8 mouse cellular contexts compared by ENCODE assay signal in the genomic region with DNA sequence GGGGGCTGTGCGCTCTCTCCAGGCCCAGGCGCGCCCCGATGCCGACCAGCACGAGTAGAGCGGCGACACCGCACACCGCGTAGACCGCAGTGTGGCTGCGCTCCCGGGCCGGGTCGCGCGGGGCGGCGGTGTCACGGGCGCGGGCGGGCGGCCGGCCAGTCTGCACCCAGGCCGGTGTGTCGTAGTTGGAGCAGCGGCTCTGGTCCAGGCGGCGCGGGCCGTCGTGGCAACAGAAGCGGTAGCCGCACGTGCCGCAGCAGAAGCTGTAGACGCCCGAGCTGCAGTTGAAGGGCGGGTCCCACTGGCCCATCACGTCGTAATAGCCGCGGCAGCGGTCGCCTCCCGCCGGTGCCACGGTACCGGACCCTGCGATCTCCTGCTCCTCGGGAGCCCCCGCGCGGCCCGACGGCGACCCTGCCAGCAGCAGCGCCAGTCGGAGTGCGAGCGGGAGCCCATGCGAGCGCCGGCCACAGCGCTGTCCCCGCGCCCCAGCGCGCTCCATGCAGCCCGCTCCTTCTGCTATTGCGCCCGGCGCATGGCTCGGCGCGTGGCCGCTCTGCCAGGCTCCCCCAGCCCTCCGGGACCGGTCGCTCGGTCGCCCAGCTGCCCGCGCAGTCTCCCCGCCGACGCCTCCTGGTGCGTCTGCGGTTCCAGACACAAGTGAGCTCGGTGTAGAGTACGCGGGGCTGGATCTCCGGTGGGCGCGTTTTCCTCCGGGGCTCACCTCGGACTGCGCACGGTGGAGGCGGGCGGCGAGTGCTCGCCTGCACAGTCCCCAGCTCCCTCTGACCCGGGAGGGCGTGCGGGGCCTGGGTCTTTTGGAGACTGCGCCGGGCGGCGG. TPM values are rescaled to one million over a fixed set of nuclear protein-coding genes. Genes with fewer than 3 reads are reported as not detected.
DNase-seq lines count a peak whose midpoint lies in the region; ATAC-seq and TF ChIP-seq lines count a peak whose summit lies in the region.

No protein-coding gene starts in this region.

- TF ChIP-seq CTCF in heart, adult 2 months (IDR thresholded peaks at IDR 0.05): peak; percentile 40

- H3K9ac ChIP-seq in heart, adult 2 months (ENCODE audit: low read depth, low read length): no peak overlapping the region; the same call in 1 of the 2 replicates
- H3K9ac ChIP-seq in ES-E14 (ENCODE audit: insufficient read depth, low read depth, low read length, poor library complexity, severe bottlenecking): peak overlapping the region; percentile 80
- H3K9ac ChIP-seq in hindbrain, embryonic 13.5 days: peak overlapping the region; percentile 66
- H3K9ac ChIP-seq in midbrain, embryonic 11.5 days (ENCODE audit: low read length): peak overlapping the region; percentile 30; the same call in 1 of the 2 replicates

- in situ Hi-C loops in ES-E14 (cut with MboI; ENCODE audit: low sequenced_read_pairs in 2 of 2, unreplicated experiment in 2 of 2): no loop called here

- TF ChIP-seq POLR2A in heart, adult 2 months (IDR thresholded peaks at IDR 0.05; ENCODE audit: insufficient read depth, low read depth, low read length): no peak

- H3K4me2 ChIP-seq in hindbrain, embryonic 13.5 days: peak overlapping the region; percentile 70
- peak overlapping the region; percentile 55 for H3K4me2 ChIP-seq in midbrain, embryonic 11.5 days

- intact Hi-C loops in heart, adult 2 months (cut with DNase I): no loop called here
- intact Hi-C loops in gastrocnemius, postnatal 14 days (cut with DNase I; ENCODE audit: low total_unique reads): no loop called here

- H3K27ac ChIP-seq in heart, adult 2 months: no peak overlapping the region
- H3K27ac ChIP-seq in ES-E14 (ENCODE audit: insufficient read depth, low read depth, low read length, poor library complexity, severe bottlenecking): no peak overlapping the region
- no peak overlapping the region for H3K27ac ChIP-seq in hindbrain, embryonic 13.5 days
- no peak overlapping the region for H3K27ac ChIP-seq in midbrain, embryonic 11.5 days (ENCODE audit: low read depth, low read length)

- no peaks in the 10 kb centered on the region for H3K9me3 ChIP-seq in ES-E14 (ENCODE audit: control insufficient read depth, insufficient read depth, low read depth, low read length)
- no peaks in the 10 kb centered on the region for H3K9me3 ChIP-seq in hindbrain, embryonic 13.5 days
- H3K9me3 ChIP-seq in midbrain, embryonic 11.5 days (ENCODE audit: control insufficient read depth, low read length): no peaks in the 10 kb centered on the region

- peak; percentile 50 for ATAC-seq in hindbrain, embryonic 13.5 days (ENCODE audit: low FRiP score)
- peak; percentile 56 for ATAC-seq in midbrain, embryonic 11.5 days (ENCODE audit: low FRiP score)
- no peak for ATAC-seq in frontal cortex, adult (ENCODE audit: low TSS enrichment)

- peak; percentile 33 to 41 for DNase-seq in heart, adult 2 months
- DNase-seq in heart, adult 11 months: no peak
- DNase-seq in ES-E14 (ENCODE audit: low read depth, low spot score): no peak
- DNase-seq in embryo, embryonic 10 days (ENCODE audit: low spot score): peak; percentile 50
- peak; percentile 92 for DNase-seq in midbrain, embryonic 11.5 days (ENCODE audit: low spot score, missing footprints)
- DNase-seq in gastrocnemius, postnatal 14 days: no peak

- no peak for TF ChIP-seq EP300 in heart, adult 2 months (IDR thresholded peaks at IDR 0.05; ENCODE audit: insufficient read depth, low read depth, low read length)

- no peaks in the 10 kb centered on the region for H3K79me2 ChIP-seq in heart, adult 2 months (replicated peaks; ENCODE audit: control insufficient read depth, insufficient read depth, low read length)

- under 1% methylated on average over 110 of the region's 112 CpGs for WGBS in heart, adult 2 months
- WGBS in hindbrain, embryonic 13.5 days: under 1% methylated on average over 105 of the region's 112 CpGs
- under 1% methylated on average over 103 of the region's 112 CpGs for WGBS in midbrain, embryonic 11.5 days

- H3K4me3 ChIP-seq in heart, adult 2 months: peak overlapping the region; percentile 33
- H3K4me3 ChIP-seq in ES-E14 (ENCODE audit: insufficient read depth in 1 of 2, low read depth in 1 of 2, low read length in 2 of 2, poor library complexity in 1 of 2, severe bottlenecking in 1 of 2): peak overlapping the region; percentile 79 to 81
- H3K4me3 ChIP-seq in hindbrain, embryonic 13.5 days: peak overlapping the region; percentile 48
- H3K4me3 ChIP-seq in midbrain, embryonic 11.5 days (ENCODE audit: low read depth, low read length): peak overlapping the region; percentile 38

- H3K27me3 ChIP-seq in heart, adult 2 months (ENCODE audit: control insufficient read depth, insufficient read depth, low read length): peaks cover 14% of the 10 kb centered on the region
- H3K27me3 ChIP-seq in hindbrain, embryonic 13.5 days: peaks cover 97% of the 10 kb centered on the region
- peaks cover 77% of the 10 kb centered on the region for H3K27me3 ChIP-seq in midbrain, embryonic 11.5 days (ENCODE audit: control insufficient read depth, insufficient read depth, low read length)

- H3K4me1 ChIP-seq in heart, adult 2 months (ENCODE audit: control insufficient read depth, insufficient read depth, low read length): no peaks in the 10 kb centered on the region
- peaks cover 6 to 29% of the 10 kb centered on the region in 2 experiments; a peak in 3 of 4 replicates for H3K4me1 ChIP-seq in ES-E14 (ENCODE audit: control insufficient read depth in 2 of 2, insufficient read depth in 2 of 2, low read length in 2 of 2, poor library complexity in 1 of 2)
- peaks cover 52% of the 10 kb centered on the region for H3K4me1 ChIP-seq in hindbrain, embryonic 13.5 days (replicated peaks)
- peaks cover 30% of the 10 kb centered on the region for H3K4me1 ChIP-seq in midbrain, embryonic 11.5 days (ENCODE audit: control insufficient read depth, insufficient read depth, low read length)

- H3K36me3 ChIP-seq in heart, adult 2 months (ENCODE audit: control insufficient read depth, insufficient read depth, low read length): no peaks in the 10 kb centered on the region
- no peaks in the 10 kb centered on the region for H3K36me3 ChIP-seq in ES-E14 (ENCODE audit: control insufficient read depth, insufficient read depth, low read length, poor library complexity, severe bottlenecking)
- no peaks in the 10 kb centered on the region for H3K36me3 ChIP-seq in hindbrain, embryonic 13.5 days
- no peaks in the 10 kb centered on the region for H3K36me3 ChIP-seq in midbrain, embryonic 11.5 days (ENCODE audit: control insufficient read depth, insufficient read depth, low read length)

TF ChIP-seq in ES-E14, 5 proteins besides CTCF, POLR2A, EP300 and RAD21:
- no peak for TF ChIP-seq CHD2 (IDR thresholded peaks at IDR 0.05; ENCODE audit: low read depth, low read length)

RNA-seq across cellular contexts. Expression of gene Shisa8, which starts 0.5 kb away (rescaled TPM):
- total RNA-seq in heart, adult 2 months (2021): under 1 TPM; 0.13 to 0.23 TPM
- polyA plus RNA-seq in heart, adult 2 months (2012; rRNA removed): 0.15 and 0.21 TPM in 2 replicates
- total RNA-seq in ES-E14 (2012; rRNA removed): 4.1 and 4.3 TPM in 2 replicates
- polyA plus RNA-seq in hindbrain, embryonic 13.5 days (2015; fragmentation: Nextera tagmentation; extraction: Ambion mirVana): 0.93 and 1.8 TPM in 2 replicates
- polyA plus RNA-seq in midbrain, embryonic 11.5 days (2014; fragmentation: Nextera tagmentation; extraction: Ambion mirVana): 0.14 and 0.57 TPM in 2 replicates
- under 1 TPM in 1 of 2 experiments, not detected in 1; 0.08 TPM for total RNA-seq in gastrocnemius, postnatal 14 days (2021)

RNA-seq across cellular contexts. Expression of gene Tnfrsf13c, which starts 12.0 kb away (rescaled TPM):
- under 1 TPM; 0.16 to 0.18 TPM for total RNA-seq in heart, adult 2 months (2021)
- 0.44 and 0.86 TPM in 2 replicates for polyA plus RNA-seq in heart, adult 2 months (2012; rRNA removed)
- 1.7 and 2.3 TPM in 2 replicates for total RNA-seq in ES-E14 (2012; rRNA removed)
- polyA plus RNA-seq in hindbrain, embryonic 13.5 days (2015; fragmentation: Nextera tagmentation; extraction: Ambion mirVana): not detected in 2 replicates
- 0.07 and 0.17 TPM in 2 replicates for polyA plus RNA-seq in midbrain, embryonic 11.5 days (2014; fragmentation: Nextera tagmentation; extraction: Ambion mirVana)
- total RNA-seq in gastrocnemius, postnatal 14 days (2021): not detected

RNA-seq across cellular contexts. Expression of gene Cenpm, which starts 32.4 kb away (rescaled TPM):
- under 1 TPM; 0.39 to 0.42 TPM for total RNA-seq in heart, adult 2 months (2021)
- 0.76 and 1.7 TPM in 2 replicates for polyA plus RNA-seq in heart, adult 2 months (2012; rRNA removed)
- total RNA-seq in ES-E14 (2012; rRNA removed): 58.2 and 80.0 TPM in 2 replicates
- 20.0 and 22.0 TPM in 2 replicates for polyA plus RNA-seq in hindbrain, embryonic 13.5 days (2015; fragmentation: Nextera tagmentation; extraction: Ambion mirVana)
- 79.2 and 89.1 TPM in 2 replicates for polyA plus RNA-seq in midbrain, embryonic 11.5 days (2014; fragmentation: Nextera tagmentation; extraction: Ambion mirVana)
- 1 to 10 TPM; 1.8 to 2.6 TPM for total RNA-seq in gastrocnemius, postnatal 14 days (2021)

RNA-seq across cellular contexts. Expression of gene 1500009C09Rik, which starts 40.1 kb away (rescaled TPM):
- not detected for total RNA-seq in heart, adult 2 months (2021)
- 0.08 TPM in 1 of 2 replicates, not detected in the other for polyA plus RNA-seq in heart, adult 2 months (2012; rRNA removed)
- 1.0 and 1.2 TPM in 2 replicates for total RNA-seq in ES-E14 (2012; rRNA removed)
- 8.9 and 9.2 TPM in 2 replicates for polyA plus RNA-seq in hindbrain, embryonic 13.5 days (2015; fragmentation: Nextera tagmentation; extraction: Ambion mirVana)
- 1.0 and 1.4 TPM in 2 replicates for polyA plus RNA-seq in midbrain, embryonic 11.5 days (2014; fragmentation: Nextera tagmentation; extraction: Ambion mirVana)
- not detected for total RNA-seq in gastrocnemius, postnatal 14 days (2021)

Comparison
In these comparisons a context has a peak if more than half of its experiments do, and no peak if none do; other contexts are left out.
1. DNase-seq: peak in heart, adult 2 months (2 of 2), embryo, embryonic 10 days (single experiment) and midbrain, embryonic 11.5 days (single experiment); none in heart, adult 11 months (single experiment), ES-E14 (single experiment) and gastrocnemius, postnatal 14 days (single experiment).
2. RNA of gene Cenpm, which starts 32.4 kb away (total RNA-seq): 58.2 to 80.0 TPM in ES-E14; 1.8 to 2.6 TPM in gastrocnemius, postnatal 14 days and 0.39 to 0.42 TPM in heart, adult 2 months; every median in the first group is over 10 times any median in the second.
3. Peak in every context shown above with its lines, with median percentiles within 50 percentile points of each other: H3K4me3 ChIP-seq.